Mouse (Mus musculus) liver, embryonic 11.5 days (tissue): ENCODE data around the gene B630019K06Rik. TPM values are rescaled to one million over a fixed set of nuclear protein-coding genes. Genes with fewer than 3 reads are reported as not detected.

Experiments
- ATAC-seq: fragments of 200-750 bp; cut with Nextera tagmentation; replicated peaks from 2 replicates; pipeline ENCODE4 v1.8.0; 2017; ENCODE audit warnings: moderate number of reproducible peaks, mild to moderate bottlenecking, moderate TSS enrichment, moderate library complexity; ENCODE audit not compliant: low FRiP score
- DNase-seq: peaks from one replicate; pipeline ENCODE4 v3.0.0-alpha.2; 2017; ENCODE audit warnings: low spot score
- H3K27ac ChIP-seq: fragments of 300-500 bp; sonication (generic); 2 replicates; pipeline ENCODE4 v1.5.1; 2014; ENCODE audit warnings: mild to moderate bottlenecking, low read depth, low read length, control low read depth
- H3K27me3 ChIP-seq: fragments of 300-500 bp; sonication (generic); replicated peaks from 2 replicates; pipeline ENCODE4 v1.6.1; 2014; ENCODE audit warnings: low read length, mixed read lengths; ENCODE audit not compliant: control insufficient read depth, insufficient read depth
- H3K36me3 ChIP-seq: fragments of 300-500 bp; sonication (generic); 2 replicates; pipeline ENCODE4 v1.6.1; 2014; ENCODE audit warnings: mild to moderate bottlenecking, low read length, moderate library complexity, mixed read lengths; ENCODE audit not compliant: control insufficient read depth, insufficient read depth
- H3K4me1 ChIP-seq: fragments of 300-500 bp; sonication (generic); replicated peaks from 2 replicates; pipeline ENCODE4 v1.6.1; 2014; ENCODE audit warnings: low read length, mixed read lengths; ENCODE audit not compliant: control insufficient read depth, insufficient read depth
- H3K4me2 ChIP-seq: fragments of 300-500 bp; sonication (generic); 2 replicates; pipeline ENCODE4 v1.6.1; 2014; ENCODE audit warnings: mild to moderate bottlenecking, control low read depth, moderate library complexity
- H3K4me3 ChIP-seq: fragments of 300-500 bp; sonication (generic); 2 replicates; pipeline ENCODE4 v1.5.1; 2014; ENCODE audit warnings: low read depth, low read length, control low read depth
- H3K9ac ChIP-seq: fragments of 300-500 bp; sonication (generic); 2 replicates; pipeline ENCODE4 v1.6.1; 2014; ENCODE audit warnings: low read depth, low read length, control low read depth
- H3K9me3 ChIP-seq: fragments of 300-500 bp; sonication (generic); 2 replicates; pipeline ENCODE4 v1.6.1; 2016; ENCODE audit warnings: low read length, inconsistent platforms, mixed read lengths; ENCODE audit not compliant: control insufficient read depth
- WGBS: fragments of 180-500 bp; shearing (Covaris S2); extraction: QIAGEN DNeasy Blood & Tissue Kit; methylation state at CpG from one replicate; pipeline ENCODE4 v1.1.7; 2014; 5-methylcytosine and 5-hydroxymethylcytosine counted together
- polyA plus RNA-seq: library from polyadenylated mRNA; unstranded; fragments of >200 nt; fragmentation: Nextera tagmentation; extraction: Ambion mirVana; gene quantifications from 2 replicates; pipeline ENCODE4 v1.2.1, GENCODE M21; 2014

B630019K06Rik gene
- polyA plus RNA-seq, 1 experiment from 2014 or later = 1.1 TPM

DNA sequence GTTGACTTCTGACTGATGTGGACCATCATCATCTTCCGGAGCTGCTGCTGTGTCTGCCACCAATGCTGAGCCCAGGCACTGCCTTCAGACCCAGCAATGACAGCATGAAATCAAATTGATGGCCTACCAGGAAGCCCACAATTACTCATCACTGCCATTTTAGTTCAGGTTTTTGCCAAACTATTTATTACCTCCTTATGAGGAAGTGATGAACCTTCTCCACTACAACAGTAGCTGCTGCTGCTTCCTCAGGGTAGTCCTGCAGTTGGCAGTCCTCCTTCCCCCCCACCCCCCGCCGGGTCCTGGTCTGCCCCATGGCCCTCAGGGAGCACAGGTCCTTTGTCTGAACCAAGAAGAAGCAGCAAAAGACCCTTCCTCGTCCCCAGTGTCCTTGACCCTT lies 8.6 kb downstream of the B630019K06Rik start:
- Histone ChIP-seq H3K4me1 (no peaks in the 10 kb centered on the region), H3K36me3 (no peaks in the 10 kb centered on the region), H3K27ac (no peak overlapping the region), H3K27me3 (no peaks in the 10 kb centered on the region), H3K4me2 (no peak overlapping the region), H3K9ac (no peak overlapping the region), H3K4me3 (no peak overlapping the region), H3K9me3 (no peaks in the 10 kb centered on the region)
- no peak for DNase-seq
- ATAC-seq = no peak
- 63% methylated on average over 4 of the region's 4 CpGs for WGBS

DNA sequence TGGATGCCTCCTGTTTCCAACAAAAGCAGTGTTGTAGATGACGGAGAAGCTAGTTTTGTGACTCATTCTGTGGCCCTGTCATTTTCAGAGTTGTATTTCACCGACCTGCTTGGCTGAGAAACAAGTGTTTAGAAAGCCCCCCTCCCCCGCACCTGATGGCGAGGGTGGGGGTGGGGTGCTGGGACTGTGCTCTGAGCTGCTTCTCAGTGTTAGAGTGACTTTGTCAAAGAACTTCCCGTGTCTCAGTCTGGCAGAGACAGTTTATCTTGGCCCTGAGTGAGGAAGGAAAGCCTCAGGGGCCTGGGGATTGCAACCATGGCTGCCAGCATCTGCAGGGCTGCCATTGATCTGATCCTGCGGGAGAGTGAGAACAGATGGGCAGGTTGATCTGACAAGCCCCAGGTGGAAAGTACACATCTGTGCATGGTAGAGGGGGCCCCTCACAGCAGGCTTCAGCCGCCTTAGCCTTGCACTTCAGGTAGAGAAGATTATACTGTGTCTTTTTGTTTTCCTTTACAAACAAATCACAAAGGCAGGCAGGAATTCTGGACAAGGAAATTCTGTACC lies 9.8 kb downstream of the B630019K06Rik start:
- DNase-seq (no peak), ATAC-seq (no peak)
- no peak overlapping the region for H3K9ac ChIP-seq
- no peak overlapping the region for H3K27ac ChIP-seq
- no peaks in the 10 kb centered on the region for H3K4me1 ChIP-seq
- no peaks in the 10 kb centered on the region for H3K36me3 ChIP-seq
- H3K9me3 ChIP-seq = no peaks in the 10 kb centered on the region
- no peaks in the 10 kb centered on the region for H3K27me3 ChIP-seq
- no peak overlapping the region for H3K4me2 ChIP-seq
- WGBS = 32% methylated on average over 7 of the region's 7 CpGs
- H3K4me3 ChIP-seq = no peak overlapping the region

DNA sequence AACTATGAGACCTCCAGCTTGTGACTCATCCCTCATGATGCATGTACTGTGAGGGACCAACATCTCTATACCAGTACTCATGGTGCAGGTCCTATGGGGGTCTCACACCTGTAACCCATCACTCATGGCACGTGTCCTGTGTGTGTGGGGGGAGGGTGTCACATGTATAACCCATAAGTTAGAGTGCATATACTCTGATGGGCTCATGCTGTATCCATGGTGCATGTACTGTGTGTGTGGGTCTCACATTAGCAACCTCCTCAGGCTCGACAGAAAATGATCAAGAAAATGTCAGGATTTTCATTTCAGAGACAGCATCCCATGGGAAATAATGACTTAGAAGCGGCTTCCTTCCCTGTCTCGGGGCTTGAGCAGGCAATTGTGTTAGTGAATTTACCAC lies 28.9 kb downstream of the B630019K06Rik start:
- no peak overlapping the region for H3K4me3 ChIP-seq
- H3K36me3 ChIP-seq = no peaks in the 10 kb centered on the region
- H3K27me3 ChIP-seq = no peaks in the 10 kb centered on the region
- no peaks in the 10 kb centered on the region for H3K9me3 ChIP-seq
- H3K4me1 ChIP-seq = no peaks in the 10 kb centered on the region
- no peak for DNase-seq
- no peak overlapping the region for H3K9ac ChIP-seq
- ATAC-seq = no peak
- 63% methylated on average over 4 of the region's 4 CpGs for WGBS
- H3K27ac ChIP-seq = no peak overlapping the region
- H3K4me2 ChIP-seq = no peak overlapping the region

DNA sequence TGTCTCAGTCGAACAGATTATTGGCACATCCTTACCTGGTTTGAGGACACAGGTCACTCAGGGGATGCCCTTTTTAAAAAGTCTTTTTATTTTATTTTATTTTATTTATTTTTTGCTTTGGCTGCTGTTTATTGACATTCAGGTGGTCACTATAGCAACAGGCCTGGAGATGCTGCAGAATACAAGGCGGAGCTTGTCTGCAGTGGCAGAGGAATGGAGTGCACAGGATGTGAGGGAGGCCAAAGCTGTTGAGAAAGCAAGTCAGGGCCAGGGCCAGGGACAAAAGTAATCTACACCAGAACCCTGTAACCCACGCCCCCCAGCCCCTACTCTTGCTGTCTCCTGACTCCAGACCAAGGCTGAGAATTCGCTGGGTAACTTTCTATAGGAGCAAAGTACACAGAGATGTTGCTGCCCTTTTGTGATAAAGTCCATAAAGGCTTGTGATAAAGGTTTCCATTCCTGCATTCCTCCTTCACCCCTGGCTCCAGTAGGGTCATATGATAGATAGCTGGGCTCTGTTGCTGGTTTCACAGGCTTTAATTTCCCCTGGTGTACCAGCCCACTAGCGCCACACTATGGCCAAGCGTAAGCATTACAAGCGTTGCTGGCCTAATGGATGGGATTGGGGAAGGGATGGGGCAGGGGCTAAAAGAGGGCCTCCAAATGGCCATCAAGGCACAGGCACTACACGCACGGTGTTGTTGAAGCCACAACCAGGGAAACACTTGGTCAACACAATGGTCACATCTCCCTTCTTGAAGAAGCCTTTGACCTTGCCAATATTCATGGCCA lies 29.8 kb downstream of the B630019K06Rik start:
- 50% methylated on average over 8 of the region's 9 CpGs for WGBS
- no peaks in the 10 kb centered on the region for H3K27me3 ChIP-seq
- no peaks in the 10 kb centered on the region for H3K9me3 ChIP-seq
- H3K36me3 ChIP-seq = no peaks in the 10 kb centered on the region
- ATAC-seq (no peak), DNase-seq (no peak)
- no peak overlapping the region for H3K4me3 ChIP-seq
- no peak overlapping the region for H3K27ac ChIP-seq
- no peaks in the 10 kb centered on the region for H3K4me1 ChIP-seq
- H3K9ac ChIP-seq = no peak overlapping the region
- H3K4me2 ChIP-seq = no peak overlapping the region

DNA sequence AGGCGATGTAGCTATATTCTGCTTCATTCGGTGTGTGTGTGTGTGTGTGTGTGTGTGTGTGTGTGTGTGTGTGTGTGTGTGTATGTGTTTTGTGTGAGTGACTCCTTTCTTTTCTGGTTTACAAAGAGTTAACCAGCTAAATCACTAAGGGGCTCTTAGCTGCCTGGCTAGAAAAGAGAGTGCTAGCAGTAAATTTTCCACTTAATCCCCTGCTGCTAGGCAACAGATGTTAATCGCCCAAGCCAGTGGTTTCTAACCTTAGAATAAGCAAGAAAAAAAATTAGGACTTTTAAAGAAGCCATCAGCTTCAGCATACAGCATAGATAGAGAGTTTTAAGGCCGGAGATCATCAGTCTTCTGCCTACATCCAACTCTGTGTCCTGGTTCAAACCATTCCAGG lies 35.1 kb downstream of the B630019K06Rik start:
- H3K9ac ChIP-seq = no peak overlapping the region
- no peak for DNase-seq

DNA sequence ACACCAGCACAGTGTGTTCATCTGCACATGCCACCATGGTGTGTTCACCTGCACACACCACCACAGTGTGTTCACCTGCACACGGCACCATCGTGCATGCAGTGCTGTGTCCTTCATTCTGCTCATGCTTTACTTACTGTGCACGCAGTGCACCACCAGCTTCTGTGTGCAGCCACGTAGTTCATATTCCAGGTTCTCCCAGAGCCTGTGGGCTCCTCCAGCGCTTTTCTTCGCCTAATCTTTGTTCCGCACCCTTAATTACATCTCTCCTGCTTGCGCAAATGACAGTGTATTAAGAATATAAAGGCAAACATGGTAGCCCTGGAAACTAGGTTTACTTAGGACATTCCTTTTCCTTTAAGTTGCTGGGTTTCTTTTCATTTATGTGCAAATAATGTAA lies 51.9 kb downstream of the B630019K06Rik start:
- no peak overlapping the region for H3K27ac ChIP-seq
- no peak for DNase-seq
- no peaks in the 10 kb centered on the region for H3K36me3 ChIP-seq
- no peaks in the 10 kb centered on the region for H3K4me1 ChIP-seq
- no peak overlapping the region for H3K9ac ChIP-seq
- no peak overlapping the region for H3K4me2 ChIP-seq
- H3K9me3 ChIP-seq = no peaks in the 10 kb centered on the region
- no peaks in the 10 kb centered on the region for H3K27me3 ChIP-seq
- WGBS = 81% methylated on average over 8 of the region's 8 CpGs
- no peak overlapping the region for H3K4me3 ChIP-seq
- no peak for ATAC-seq

More for the DNA sequence above, 35.1 kb downstream of the B630019K06Rik start:
- Histone ChIP-seq H3K27me3 (no peaks in the 10 kb centered on the region), H3K4me1 (no peaks in the 10 kb centered on the region), H3K4me3 (no peak overlapping the region), H3K36me3 (no peaks in the 10 kb centered on the region), H3K4me2 (no peak overlapping the region), H3K27ac (no peak overlapping the region), H3K9me3 (no peaks in the 10 kb centered on the region)
- no peak for ATAC-seq
- 55% methylated on average over 4 of the region's 4 CpGs for WGBS

Other genes starting within 250 kb of the B630019K06Rik start
- gene Ssxb8, start 201.5 kb upstream of the B630019K06Rik start, polyA plus RNA-seq = not detected in 2 replicates
- not detected in 2 replicates for gene Ssx9, start 143.9 kb upstream of the B630019K06Rik start, polyA plus RNA-seq
- gene Ssxb5, start 88.7 kb upstream of the B630019K06Rik start, polyA plus RNA-seq = not detected in 2 replicates
- gene Gm6592, start 48.4 kb upstream of the B630019K06Rik start, polyA plus RNA-seq = not detected in 2 replicates
- gene Gm5751, start 18.1 kb upstream of the B630019K06Rik start, polyA plus RNA-seq = not detected in 2 replicates
- gene Fthl17b, start 70.6 kb downstream of the B630019K06Rik start, polyA plus RNA-seq = not detected in 2 replicates
- gene Fthl17c, start 84.2 kb downstream of the B630019K06Rik start, polyA plus RNA-seq = not detected in 2 replicates
- not detected in 2 replicates for gene Fthl17d, start 94.4 kb downstream of the B630019K06Rik start, polyA plus RNA-seq
- gene Fthl17e, start 141.1 kb downstream of the B630019K06Rik start, polyA plus RNA-seq = not detected in 2 replicates
- not detected in 2 replicates for gene Fthl17f, start 170.6 kb downstream of the B630019K06Rik start, polyA plus RNA-seq
- not detected in 2 replicates for gene 4930402K13Rik, start 212.2 kb downstream of the B630019K06Rik start, polyA plus RNA-seq